Mouse (Mus musculus) CD4-positive, CD25-positive, alpha-beta regulatory T cell, adult 2 months (primary cell): ENCODE data around the gene Inafm1.
"Not testable (repeated sequence)": the region's sequence is repeated elsewhere in the genome, so short reads cannot be mapped to it uniquely, and the experiment has no call there.

Experiments used
- DNase-seq: peaks from one replicate; pipeline ENCODE4 v3.0.0-alpha.2; 2012; ENCODE audit warnings: low read depth, low spot score

The Inafm1 gene

GRCm38 (mm10) chr7:16263015-16263787, 10.2 kb downstream of the Inafm1 start:
- peak; percentile 92 for DNase-seq

DNA sequence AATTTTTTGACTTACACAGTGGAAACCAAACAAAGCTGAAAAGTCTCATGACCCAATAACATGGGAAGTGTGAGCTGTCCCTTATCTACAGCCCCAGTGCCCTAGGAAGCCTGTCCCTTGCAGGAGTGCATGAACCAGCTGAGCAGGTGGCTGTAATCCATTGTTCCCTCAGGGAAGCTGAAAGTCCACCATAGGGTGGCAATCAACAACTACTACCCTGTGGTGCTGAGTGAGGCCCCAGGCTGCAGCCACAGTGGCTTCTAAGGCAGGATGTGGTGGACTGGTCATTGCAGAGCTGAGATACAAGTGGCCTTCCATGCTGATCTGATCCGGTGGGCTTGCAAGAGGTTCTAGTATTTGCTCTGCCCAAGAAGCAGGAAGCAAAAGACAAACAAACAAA, 12.3 kb downstream of the Inafm1 start:
- no peak for DNase-seq

GRCm38 (mm10) chr7:16259110-16259590, 14.3 kb downstream of the Inafm1 start, which contains the start of gene C5ar1:
TSS of gene C5ar1 (minus strand) at chr7:16259540.
- no peak for DNase-seq

GRCm38 (mm10) chr7:16257830-16258229, 15.6 kb downstream of the Inafm1 start:
- no peak for DNase-seq

DNA sequence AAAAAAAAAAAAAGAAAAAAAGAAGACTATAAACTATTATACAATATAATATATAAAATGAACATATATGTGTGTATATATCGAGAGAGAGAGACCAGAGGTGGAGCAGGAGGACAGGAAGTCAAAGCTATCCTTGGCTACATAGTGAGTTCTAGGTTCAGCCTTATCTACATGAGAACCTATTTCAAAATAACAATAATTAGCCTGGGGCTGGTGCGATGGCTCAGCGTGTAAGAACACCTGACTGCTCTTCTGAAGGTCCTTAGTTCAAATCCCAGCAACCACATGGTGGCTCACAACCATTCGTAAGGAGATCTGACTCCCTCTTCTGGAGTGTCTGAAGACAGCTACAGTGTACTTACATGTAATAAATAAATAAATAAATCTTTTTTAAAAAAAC, 17.5 kb downstream of the Inafm1 start:
- not testable (repeated sequence) for DNase-seq

DNA sequence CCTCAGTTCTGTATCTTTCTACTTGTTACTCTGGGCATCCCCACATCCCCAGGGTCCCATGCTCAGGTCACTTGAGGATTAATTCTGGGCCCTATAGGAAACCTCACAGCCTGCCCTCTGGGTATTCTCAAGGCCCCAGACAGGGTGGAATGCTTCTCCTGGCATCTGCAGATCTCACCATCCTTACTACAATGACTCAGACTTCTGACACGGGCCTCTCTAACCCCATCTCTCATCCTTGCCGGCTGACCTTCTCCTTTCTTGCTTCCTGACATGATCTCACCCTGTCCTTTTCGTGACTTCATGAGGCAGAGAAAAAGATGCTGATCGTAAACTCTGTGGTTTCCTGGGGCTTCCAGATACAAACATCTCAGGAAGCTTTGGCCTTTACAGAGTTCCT, 19.2 kb downstream of the Inafm1 start:
- DNase-seq = no peak

GRCm38 (mm10) chr7:16250687-16251086, 22.7 kb downstream of the Inafm1 start:
- no peak for DNase-seq

GRCm38 (mm10) chr7:16245958-16246357, 27.5 kb downstream of the Inafm1 start:
- DNase-seq = peak; percentile 20

DNA sequence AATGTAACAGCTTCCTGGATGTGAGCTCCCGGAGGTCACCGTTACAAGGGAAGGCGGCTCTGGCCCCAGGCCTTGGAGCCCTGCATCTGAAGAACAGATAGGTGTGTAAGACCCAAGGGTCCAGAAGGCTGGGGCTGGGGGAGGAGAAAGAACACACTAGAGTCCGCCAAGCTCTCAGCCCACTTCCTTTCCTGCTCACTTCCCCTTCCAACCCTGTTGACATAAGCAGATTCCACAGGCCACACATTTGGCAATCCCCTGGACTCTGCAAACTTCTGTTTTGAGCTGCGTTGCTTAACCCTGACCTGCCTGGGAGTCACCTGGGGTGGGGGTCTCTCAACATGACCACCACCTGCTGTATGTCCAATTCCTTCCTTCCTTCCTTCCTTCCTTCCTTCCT, 29.4 kb downstream of the Inafm1 start, which contains the start of gene C5ar2:
Gene C5ar2 (minus strand): TSS at position 88 of the 400 bp plus-strand sequence.
- no peak for DNase-seq

GRCm38 (mm10) chr7:16242198-16242597, 31.2 kb downstream of the Inafm1 start:
- DNase-seq = no peak

DNA sequence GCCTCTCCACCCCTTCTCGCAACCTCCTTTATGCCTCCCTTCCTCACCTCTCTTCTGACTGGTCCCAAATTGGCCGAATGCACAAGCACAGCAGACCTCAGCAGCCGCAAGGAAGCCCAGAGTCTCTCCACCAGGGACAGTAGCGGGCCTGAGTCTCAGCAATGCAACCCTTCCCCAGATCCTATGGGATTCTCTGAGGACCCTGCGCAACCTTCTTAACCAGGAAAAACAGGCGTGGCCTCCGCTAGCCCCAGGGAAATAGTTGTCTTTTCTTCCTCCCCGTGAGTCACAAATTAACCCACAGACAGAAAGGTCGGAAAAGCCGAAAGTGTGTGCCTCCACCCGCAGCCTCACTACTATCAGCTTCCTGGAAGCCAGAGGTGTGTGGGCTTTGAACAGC, 31.6 kb downstream of the Inafm1 start:
- no peak for DNase-seq

- no peak for DNase-seq
Measured at GRCm38 (mm10) chr7:16240978-16241303, 32.5 kb downstream of the Inafm1 start.

DNA sequence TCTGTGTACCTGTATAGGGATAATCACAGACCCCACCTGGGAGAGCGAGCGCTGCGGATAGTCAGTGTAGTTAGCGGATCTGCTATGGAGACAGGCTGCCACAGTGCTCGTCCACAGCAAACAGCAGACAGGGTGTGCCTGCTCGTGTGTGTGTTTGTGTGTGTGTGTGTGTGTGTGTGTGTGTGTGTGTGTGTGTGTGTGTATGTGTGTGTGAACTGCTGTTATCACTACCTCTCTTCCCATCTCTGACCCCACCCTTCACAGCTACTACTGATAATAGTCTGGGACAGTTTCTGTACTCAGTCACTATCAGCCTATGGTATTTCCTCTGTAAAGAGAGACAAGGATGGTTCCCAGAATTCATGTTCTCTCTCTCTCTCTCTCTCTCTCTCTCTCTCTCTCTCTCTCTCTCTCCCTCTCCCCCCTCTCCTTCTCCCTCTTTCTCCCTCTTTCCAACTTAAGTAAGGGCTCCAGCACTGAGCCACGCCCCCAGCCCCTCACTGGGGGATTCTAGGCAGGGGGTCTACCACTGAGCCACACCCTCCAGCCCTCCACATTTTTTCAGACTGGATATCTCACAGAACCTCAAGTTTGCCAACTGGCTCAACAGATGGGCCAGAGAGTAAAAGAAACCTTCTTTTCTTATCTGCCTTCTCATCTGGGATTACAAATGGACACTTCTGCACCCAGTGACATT, 33.0 kb downstream of the Inafm1 start:
- no peak for DNase-seq

DNA sequence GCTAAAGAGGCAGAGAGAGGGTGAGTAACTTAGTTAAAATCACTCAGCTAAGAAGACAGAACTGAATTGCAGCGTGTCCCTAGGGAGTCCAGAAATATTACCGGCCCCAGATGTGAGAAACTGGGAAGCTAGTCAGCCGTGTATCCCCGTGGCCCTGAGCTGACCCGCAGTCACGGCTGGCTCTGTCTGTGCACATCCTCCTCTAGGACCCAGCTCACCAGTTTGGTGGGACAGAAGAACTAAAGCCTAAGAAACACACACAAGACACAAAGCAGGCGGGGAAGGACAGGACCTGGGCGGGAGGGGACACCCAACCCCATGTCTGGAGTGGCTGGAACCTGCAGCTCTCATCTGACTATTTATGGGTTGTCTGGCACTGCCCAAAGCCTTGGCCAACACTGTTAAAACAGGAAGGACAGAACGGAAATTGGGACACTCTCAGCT, 33.8 kb downstream of the Inafm1 start:
- DNase-seq = no peak

GRCm38 (mm10) chr7:16229869-16230268, 43.5 kb downstream of the Inafm1 start:
- DNase-seq = no peak
